Mouse (Mus musculus): ENCODE measurements around the gene Raet1e. TPM values are rescaled to one million over a fixed set of nuclear protein-coding genes. Genes with fewer than 3 reads are reported as not detected.
A peak's percentile ranks its signal among the peaks of the same experiment; 100 is the strongest.
"Not testable (repeated sequence)": the region's sequence is repeated elsewhere in the genome, so short reads cannot be mapped to it uniquely, and the experiment has no call there.

Raet1e gene
- polyA plus RNA-seq, 1 experiment from 2014 or later = 0.91 TPM

GRCm38 (mm10) chr10:22360252-22360651, 201.9 kb downstream of the Raet1e start, which contains the start of gene Raet1d:
Gene Raet1d, plus strand, starts transcription at chr10:22360552.
- not testable (repeated sequence) for H3K9me3 ChIP-seq (replicated peaks)

GRCm38 (mm10) chr10:22360957-22361356, 202.6 kb downstream of the Raet1e start:
- not testable (repeated sequence) for ATAC-seq (ENCODE audit: low FRiP score)
- WGBS = 38% methylated on average over 2 of the region's 2 CpGs

More at GRCm38 (mm10) chr10:22360252-22360651, 201.9 kb downstream of the Raet1e start, which contains the start of gene Raet1d:
- H3K36me3 ChIP-seq; H3K4me1 ChIP-seq; ATAC-seq (ENCODE audit: low FRiP score); H3K4me3 ChIP-seq (replicated peaks); H3K27me3 ChIP-seq (replicated peaks); H3K27ac ChIP-seq (replicated peaks); H3K9ac ChIP-seq (replicated peaks): not testable (repeated sequence)
- WGBS = 83% methylated on average over 3 of the region's 3 CpGs
- peak within 1 kb of the TSS; percentile 47; the same call in 1 of the 2 replicates for H3K4me2 ChIP-seq

GRCm38 (mm10) chr10:22361415-22362352, 203.3 kb downstream of the Raet1e start:
- not testable (repeated sequence) for H3K27ac ChIP-seq (replicated peaks); H3K9ac ChIP-seq (replicated peaks); H3K36me3 ChIP-seq; H3K27me3 ChIP-seq (replicated peaks); H3K9me3 ChIP-seq (replicated peaks); H3K4me1 ChIP-seq; H3K4me3 ChIP-seq (replicated peaks)
- peak overlapping the region; percentile 47 for H3K4me2 ChIP-seq
- peak; percentile 59; the same call in 1 of the 2 replicates for ATAC-seq (ENCODE audit: low FRiP score)
- under 1% methylated on average over 10 of the region's 15 CpGs for WGBS

More at GRCm38 (mm10) chr10:22360957-22361356, 202.6 kb downstream of the Raet1e start:
- not testable (repeated sequence) for H3K4me1 ChIP-seq; H3K9ac ChIP-seq (replicated peaks); H3K4me3 ChIP-seq (replicated peaks); H3K27me3 ChIP-seq (replicated peaks); H3K27ac ChIP-seq (replicated peaks); H3K9me3 ChIP-seq (replicated peaks); H3K4me2 ChIP-seq; H3K36me3 ChIP-seq

- ATAC-seq (ENCODE audit: low FRiP score); H3K9me3 ChIP-seq (replicated peaks); H3K27ac ChIP-seq (replicated peaks); H3K27me3 ChIP-seq (replicated peaks); H3K4me2 ChIP-seq; H3K9ac ChIP-seq (replicated peaks); H3K4me1 ChIP-seq; H3K4me3 ChIP-seq (replicated peaks); H3K36me3 ChIP-seq: not testable (repeated sequence)
- WGBS = 92% methylated on average over 2 of the region's 2 CpGs
Measured at GRCm38 (mm10) chr10:22362466-22362865, 204.1 kb downstream of the Raet1e start.

- not testable (repeated sequence) for H3K9me3 ChIP-seq (replicated peaks); H3K27me3 ChIP-seq (replicated peaks); H3K4me3 ChIP-seq (replicated peaks); H3K4me1 ChIP-seq; ATAC-seq (ENCODE audit: low FRiP score); H3K9ac ChIP-seq (replicated peaks); H3K36me3 ChIP-seq; H3K27ac ChIP-seq (replicated peaks); H3K4me2 ChIP-seq
- 87% methylated on average over 2 of the region's 2 CpGs for WGBS
Measured at GRCm38 (mm10) chr10:22364915-22365314, 206.5 kb downstream of the Raet1e start.

- peak; percentile 74 for ATAC-seq (ENCODE audit: low FRiP score)
- not testable (repeated sequence) for H3K27ac ChIP-seq (replicated peaks); H3K9me3 ChIP-seq (replicated peaks); H3K4me1 ChIP-seq; H3K36me3 ChIP-seq; H3K9ac ChIP-seq (replicated peaks); H3K27me3 ChIP-seq (replicated peaks); H3K4me3 ChIP-seq (replicated peaks)
- 3% methylated on average over 3 of the region's 10 CpGs for WGBS
- H3K4me2 ChIP-seq = peak overlapping the region; percentile 28
Measured at GRCm38 (mm10) chr10:22381226-22381625, 222.9 kb downstream of the Raet1e start.

GRCm38 (mm10) chr10:22390146-22390545, 231.8 kb downstream of the Raet1e start:
- H3K27me3 ChIP-seq (replicated peaks); H3K27ac ChIP-seq (replicated peaks); H3K9me3 ChIP-seq (replicated peaks); ATAC-seq (ENCODE audit: low FRiP score); H3K36me3 ChIP-seq; H3K9ac ChIP-seq (replicated peaks); H3K4me2 ChIP-seq; H3K4me1 ChIP-seq; H3K4me3 ChIP-seq (replicated peaks): not testable (repeated sequence)
- WGBS = 89% methylated on average over 7 of the region's 7 CpGs

- not testable (repeated sequence) for H3K4me3 ChIP-seq (replicated peaks); H3K9ac ChIP-seq (replicated peaks); H3K9me3 ChIP-seq (replicated peaks); H3K36me3 ChIP-seq; H3K27ac ChIP-seq (replicated peaks); H3K27me3 ChIP-seq (replicated peaks); ATAC-seq (ENCODE audit: low FRiP score); H3K4me1 ChIP-seq; H3K4me2 ChIP-seq
- WGBS = 93% methylated on average over 4 of the region's 5 CpGs
Measured at GRCm38 (mm10) chr10:22391616-22392015, 233.2 kb downstream of the Raet1e start.

GRCm38 (mm10) chr10:22393028-22393824, 234.9 kb downstream of the Raet1e start:
- ATAC-seq (ENCODE audit: low FRiP score); H3K9ac ChIP-seq (replicated peaks); H3K4me3 ChIP-seq (replicated peaks); H3K36me3 ChIP-seq; H3K4me2 ChIP-seq; H3K9me3 ChIP-seq (replicated peaks); H3K27ac ChIP-seq (replicated peaks); H3K4me1 ChIP-seq; H3K27me3 ChIP-seq (replicated peaks): not testable (repeated sequence)
- no CpG with 5 or more reads among the region's 2 CpGs for WGBS

GRCm38 (mm10) chr10:22396680-22397079, 238.3 kb downstream of the Raet1e start:
- H3K4me1 ChIP-seq; H3K36me3 ChIP-seq; H3K4me3 ChIP-seq (replicated peaks); H3K9ac ChIP-seq (replicated peaks); H3K9me3 ChIP-seq (replicated peaks); H3K27ac ChIP-seq (replicated peaks); ATAC-seq (ENCODE audit: low FRiP score); H3K4me2 ChIP-seq; H3K27me3 ChIP-seq (replicated peaks): not testable (repeated sequence)
- 17% methylated on average over 1 of the region's 1 CpGs for WGBS

- H3K9ac ChIP-seq (replicated peaks); H3K27me3 ChIP-seq (replicated peaks): not testable (repeated sequence)
Measured at GRCm38 (mm10) chr10:22402225-22402917, 244.0 kb downstream of the Raet1e start.

More at GRCm38 (mm10) chr10:22402225-22402917, 244.0 kb downstream of the Raet1e start:
- H3K4me1 ChIP-seq; H3K36me3 ChIP-seq; H3K4me3 ChIP-seq (replicated peaks); H3K9me3 ChIP-seq (replicated peaks); H3K27ac ChIP-seq (replicated peaks); H3K4me2 ChIP-seq: not testable (repeated sequence)
- 6% methylated on average over 9 of the region's 11 CpGs for WGBS
- ATAC-seq (ENCODE audit: low FRiP score) = peak; percentile 35; the same call in 1 of the 2 replicates

Measured in neural tube, embryonic 15.5 days (tissue).